Mouse (Mus musculus): ENCODE data around the gene Dok5. TPM values are rescaled to one million over a fixed set of nuclear protein-coding genes. Genes with fewer than 3 reads are reported as not detected.

The Dok5 gene
- polyA plus RNA-seq, 1 experiment from 2014 or later, result 0.85 TPM

GRCm38 (mm10) chr2:170895096-170895495 lies 163.5 kb downstream of the Dok5 start:
- H3K9me3 ChIP-seq (replicated peaks), result no peaks in the 10 kb centered on the region
- H3K27me3 ChIP-seq (ENCODE audit: low read depth, poor library complexity, severe bottlenecking), result no peaks in the 10 kb centered on the region
- WGBS, result 87% methylated on average over 8 of the region's 8 CpGs
- no peak for DNase-seq (ENCODE audit: low spot score)
- H3K4me1 ChIP-seq, result peaks cover 16% of the 10 kb centered on the region
- no peak overlapping the region for H3K4me3 ChIP-seq
- H3K36me3 ChIP-seq, result no peaks in the 10 kb centered on the region
- no peak overlapping the region for H3K27ac ChIP-seq

GRCm38 (mm10) chr2:170902204-170903028 lies 170.8 kb downstream of the Dok5 start:
- Histone ChIP-seq H3K36me3 (no peaks in the 10 kb centered on the region), H3K4me1 (peaks cover 17% of the 10 kb centered on the region), H3K27me3 (ENCODE audit: low read depth, poor library complexity, severe bottlenecking) (no peaks in the 10 kb centered on the region), H3K4me3 (no peak overlapping the region), H3K27ac (no peak overlapping the region; the same call in 1 of the 2 replicates), H3K9me3 (replicated peaks) (no peaks in the 10 kb centered on the region)
- DNase-seq (ENCODE audit: low spot score), result peak; percentile 30
- WGBS, result 75% methylated on average over 13 of the region's 13 CpGs

GRCm38 (mm10) chr2:170903029-170903306 lies 171.4 kb downstream of the Dok5 start:
- Histone ChIP-seq H3K4me3 (no peak overlapping the region), H3K36me3 (no peaks in the 10 kb centered on the region), H3K27ac (no peak overlapping the region), H3K4me1 (peaks cover 17% of the 10 kb centered on the region), H3K9me3 (replicated peaks) (no peaks in the 10 kb centered on the region), H3K27me3 (ENCODE audit: low read depth, poor library complexity, severe bottlenecking) (no peaks in the 10 kb centered on the region)
- 90% methylated on average over 7 of the region's 7 CpGs for WGBS
- DNase-seq (ENCODE audit: low spot score), result peak; percentile 23

GRCm38 (mm10) chr2:170903367-170903766 lies 171.8 kb downstream of the Dok5 start:
- Histone ChIP-seq H3K27me3 (ENCODE audit: low read depth, poor library complexity, severe bottlenecking) (no peaks in the 10 kb centered on the region), H3K4me1 (peaks cover 17% of the 10 kb centered on the region), H3K9me3 (replicated peaks) (no peaks in the 10 kb centered on the region), H3K27ac (no peak overlapping the region), H3K36me3 (no peaks in the 10 kb centered on the region), H3K4me3 (no peak overlapping the region)
- 95% methylated on average over 9 of the region's 9 CpGs for WGBS
- peak; percentile 24 for DNase-seq (ENCODE audit: low spot score)

- H3K4me3 ChIP-seq, result no peak overlapping the region
- H3K4me1 ChIP-seq, result peaks cover 16% of the 10 kb centered on the region
- peak overlapping the region; percentile 54; the same call in 1 of the 2 replicates for H3K27ac ChIP-seq
- no peaks in the 10 kb centered on the region for H3K27me3 ChIP-seq (ENCODE audit: low read depth, poor library complexity, severe bottlenecking)
- 43% methylated on average over 13 of the region's 13 CpGs for WGBS
- peak; percentile 64 for DNase-seq (ENCODE audit: low spot score)
- H3K9me3 ChIP-seq (replicated peaks), result no peaks in the 10 kb centered on the region
- H3K36me3 ChIP-seq, result no peaks in the 10 kb centered on the region
Observed at GRCm38 (mm10) chr2:170912589-170913223, 181.1 kb downstream of the Dok5 start.

GRCm38 (mm10) chr2:170913863-170914262 lies 182.3 kb downstream of the Dok5 start:
- DNase-seq (ENCODE audit: low spot score), result no peak
- WGBS, result 91% methylated on average over 11 of the region's 11 CpGs

GRCm38 (mm10) chr2:170915646-170916045 lies 184.0 kb downstream of the Dok5 start:
- Histone ChIP-seq H3K27me3 (ENCODE audit: low read depth, poor library complexity, severe bottlenecking) (no peaks in the 10 kb centered on the region), H3K9me3 (replicated peaks) (no peaks in the 10 kb centered on the region), H3K4me1 (peaks cover 18% of the 10 kb centered on the region), H3K27ac (no peak overlapping the region), H3K4me3 (no peak overlapping the region), H3K36me3 (no peaks in the 10 kb centered on the region)
- no peak for DNase-seq (ENCODE audit: low spot score)
- 92% methylated on average over 8 of the region's 8 CpGs for WGBS

More at GRCm38 (mm10) chr2:170913863-170914262, 182.3 kb downstream of the Dok5 start:
- Histone ChIP-seq H3K4me3 (no peak overlapping the region), H3K9me3 (replicated peaks) (no peaks in the 10 kb centered on the region), H3K27ac (peak overlapping the region; percentile 54), H3K4me1 (peaks cover 16% of the 10 kb centered on the region), H3K36me3 (no peaks in the 10 kb centered on the region), H3K27me3 (ENCODE audit: low read depth, poor library complexity, severe bottlenecking) (no peaks in the 10 kb centered on the region)

- no peak for DNase-seq (ENCODE audit: low spot score)
Observed at GRCm38 (mm10) chr2:170922260-170922659, 190.7 kb downstream of the Dok5 start.

GRCm38 (mm10) chr2:170924131-170924530 lies 192.5 kb downstream of the Dok5 start:
- Histone ChIP-seq H3K27me3 (ENCODE audit: low read depth, poor library complexity, severe bottlenecking) (no peaks in the 10 kb centered on the region), H3K36me3 (no peaks in the 10 kb centered on the region), H3K27ac (no peak overlapping the region), H3K4me3 (no peak overlapping the region), H3K9me3 (replicated peaks) (no peaks in the 10 kb centered on the region), H3K4me1 (peaks cover 2% of the 10 kb centered on the region; the same call in 1 of the 2 replicates)
- DNase-seq (ENCODE audit: low spot score), result no peak
- 93% methylated on average over 4 of the region's 4 CpGs for WGBS

More at GRCm38 (mm10) chr2:170922260-170922659, 190.7 kb downstream of the Dok5 start:
- H3K4me1 ChIP-seq, result peaks cover 2% of the 10 kb centered on the region; the same call in 1 of the 2 replicates
- H3K27me3 ChIP-seq (ENCODE audit: low read depth, poor library complexity, severe bottlenecking), result no peaks in the 10 kb centered on the region
- no peaks in the 10 kb centered on the region for H3K36me3 ChIP-seq
- H3K4me3 ChIP-seq, result no peak overlapping the region
- H3K27ac ChIP-seq, result no peak overlapping the region
- 77% methylated on average over 3 of the region's 3 CpGs for WGBS
- H3K9me3 ChIP-seq (replicated peaks), result no peaks in the 10 kb centered on the region

- Histone ChIP-seq H3K36me3 (no peaks in the 10 kb centered on the region), H3K4me3 (no peak overlapping the region), H3K9me3 (replicated peaks) (no peaks in the 10 kb centered on the region), H3K4me1 (no peaks in the 10 kb centered on the region), H3K27me3 (ENCODE audit: low read depth, poor library complexity, severe bottlenecking) (no peaks in the 10 kb centered on the region), H3K27ac (no peak overlapping the region)
- WGBS, result 86% methylated on average over 9 of the region's 9 CpGs
- DNase-seq (ENCODE audit: low spot score), result no peak
Observed at GRCm38 (mm10) chr2:170926237-170926636, 194.6 kb downstream of the Dok5 start.

Other genes with a start within 250 kb of the Dok5 start
- gene Pfdn4, start 235.4 kb upstream of the Dok5 start, polyA plus RNA-seq (2016; fragmentation: Nextera tagmentation; extraction: Ambion mirVana), result 102 and 107 TPM in 2 replicates
- not detected in 2 replicates for gene Cyp24a1, start 234.7 kb upstream of the Dok5 start, polyA plus RNA-seq (2016; fragmentation: Nextera tagmentation; extraction: Ambion mirVana)
- gene 4930470P17Rik, start 129.8 kb upstream of the Dok5 start, polyA plus RNA-seq (2016; fragmentation: Nextera tagmentation; extraction: Ambion mirVana), result not detected in 2 replicates